Mouse (Mus musculus) c-Kit-positive CD71-positive TER-119-positive erythroid progenitor cells, embryonic 14.5 days (primary cell): ENCODE measurements at regions not wholly inside any gene's neighbourhood (a gene's known extent, or its start where the extent isn't known, plus 50 kb on each side); places are given as distances from the start of the nearest gene placed in this dataset.

ENCODE experiments used
- DNase-seq: peaks from one replicate; pipeline ENCODE4 v3.0.0-alpha.2; 2013; ENCODE audit warnings: low spot score

- DNase-seq, result no peak
Measured at GRCm38 (mm10) chr4:93450831-93451230, 115.5 kb upstream of the Tusc1 start.

- DNase-seq, result no peak
Measured at GRCm38 (mm10) chr4:93444666-93445065, 109.4 kb upstream of the Tusc1 start.

GRCm38 (mm10) chr4:93438587-93439336 lies 103.5 kb upstream of the Tusc1 start:
- no peak for DNase-seq

- DNase-seq, result no peak
Measured at GRCm38 (mm10) chr4:93437386-93438130, 102.2 kb upstream of the Tusc1 start.

GRCm38 (mm10) chr4:93412695-93413094 lies 77.4 kb upstream of the Tusc1 start:
- DNase-seq, result no peak

- no peak for DNase-seq
Measured at GRCm38 (mm10) chr4:93406876-93407275, 71.6 kb upstream of the Tusc1 start.

- no peak for DNase-seq
Measured at GRCm38 (mm10) chr4:93400579-93400978, 65.3 kb upstream of the Tusc1 start.
